Mouse (Mus musculus) erythroblast, embryonic 14.5 days (primary cell): ENCODE results near the gene Macf1. TPM values are rescaled to one million over a fixed set of nuclear protein-coding genes. Genes with fewer than 3 reads are reported as not detected.
"Not testable (repeated sequence)": the region's sequence is repeated elsewhere in the genome, so short reads cannot be mapped to it uniquely, and the experiment has no call there.

Experiments used
- H3K27me3 ChIP-seq: 2 replicates; pipeline ENCODE4 v1.6.1; 2012; ENCODE audit warnings: inconsistent platforms; ENCODE audit not compliant: control insufficient read depth
- H3K36me3 ChIP-seq: 2 replicates; pipeline ENCODE4 v1.6.1; 2012; ENCODE audit warnings: mild to moderate bottlenecking, inconsistent platforms; ENCODE audit not compliant: control insufficient read depth
- H3K4me1 ChIP-seq: 2 replicates; pipeline ENCODE4 v1.6.1; 2012; ENCODE audit warnings: inconsistent platforms; ENCODE audit not compliant: control insufficient read depth
- H3K4me3 ChIP-seq: replicated peaks from 2 replicates; pipeline ENCODE3; 2012; ENCODE audit warnings: moderate library complexity, mild to moderate bottlenecking, inconsistent platforms
- H3K9me3 ChIP-seq: 2 replicates; pipeline ENCODE4 v1.6.1; 2012; ENCODE audit warnings: low read length, inconsistent platforms, mixed read lengths; ENCODE audit not compliant: control insufficient read depth
- GATA1 ChIP-seq: IDR thresholded peaks from 2 replicates; pipeline ENCODE4 v1.6.1; 2012; ENCODE audit warnings: low read length, inconsistent platforms, mixed read lengths
- TAL1 ChIP-seq: IDR thresholded peaks from 3 replicates; pipeline ENCODE4 v1.6.1; 2012; ENCODE audit warnings: low read length, inconsistent platforms, mixed read lengths
- polyA plus RNA-seq: library from polyadenylated mRNA; stranded (reverse); fragments of >175 nt; gene quantifications from 2 replicates; pipeline ENCODE4 v1.2.3, GENCODE M21; 2012

Gene Macf1
- polyA plus RNA-seq, 1 experiment, result 5.5 TPM

GRCm38 (mm10) chr4:123355941-123356340 is 328.2 kb downstream of the Macf1 start:
- H3K4me3 ChIP-seq, result no peak overlapping the region
- TF ChIP-seq TAL1 (no peak), GATA1 (no peak)
- no peaks in the 10 kb centered on the region for H3K27me3 ChIP-seq
- no peaks in the 10 kb centered on the region for H3K4me1 ChIP-seq
- H3K9me3 ChIP-seq, result no peaks in the 10 kb centered on the region
- peaks cover 66% of the 10 kb centered on the region for H3K36me3 ChIP-seq

GRCm38 (mm10) chr4:123353271-123353877 is 330.8 kb downstream of the Macf1 start:
- Histone ChIP-seq H3K27me3 (no peaks in the 10 kb centered on the region), H3K9me3 (no peaks in the 10 kb centered on the region), H3K4me1 (no peaks in the 10 kb centered on the region), H3K36me3 (peaks cover 62% of the 10 kb centered on the region), H3K4me3 (no peak overlapping the region)
- no peak for TF ChIP-seq TAL1
- no peak for TF ChIP-seq GATA1

GRCm38 (mm10) chr4:123343471-123343789 is 340.7 kb downstream of the Macf1 start:
- TF ChIP-seq GATA1, result no peak
- no peak for TF ChIP-seq TAL1
- Histone ChIP-seq H3K27me3 (peaks cover 55% of the 10 kb centered on the region), H3K36me3 (peaks cover 1% of the 10 kb centered on the region; the same call in 1 of the 2 replicates), H3K9me3 (no peaks in the 10 kb centered on the region; the same call in 1 of the 2 replicates), H3K4me1 (peaks cover 18% of the 10 kb centered on the region), H3K4me3 (peak overlapping the region; percentile 65)

DNA sequence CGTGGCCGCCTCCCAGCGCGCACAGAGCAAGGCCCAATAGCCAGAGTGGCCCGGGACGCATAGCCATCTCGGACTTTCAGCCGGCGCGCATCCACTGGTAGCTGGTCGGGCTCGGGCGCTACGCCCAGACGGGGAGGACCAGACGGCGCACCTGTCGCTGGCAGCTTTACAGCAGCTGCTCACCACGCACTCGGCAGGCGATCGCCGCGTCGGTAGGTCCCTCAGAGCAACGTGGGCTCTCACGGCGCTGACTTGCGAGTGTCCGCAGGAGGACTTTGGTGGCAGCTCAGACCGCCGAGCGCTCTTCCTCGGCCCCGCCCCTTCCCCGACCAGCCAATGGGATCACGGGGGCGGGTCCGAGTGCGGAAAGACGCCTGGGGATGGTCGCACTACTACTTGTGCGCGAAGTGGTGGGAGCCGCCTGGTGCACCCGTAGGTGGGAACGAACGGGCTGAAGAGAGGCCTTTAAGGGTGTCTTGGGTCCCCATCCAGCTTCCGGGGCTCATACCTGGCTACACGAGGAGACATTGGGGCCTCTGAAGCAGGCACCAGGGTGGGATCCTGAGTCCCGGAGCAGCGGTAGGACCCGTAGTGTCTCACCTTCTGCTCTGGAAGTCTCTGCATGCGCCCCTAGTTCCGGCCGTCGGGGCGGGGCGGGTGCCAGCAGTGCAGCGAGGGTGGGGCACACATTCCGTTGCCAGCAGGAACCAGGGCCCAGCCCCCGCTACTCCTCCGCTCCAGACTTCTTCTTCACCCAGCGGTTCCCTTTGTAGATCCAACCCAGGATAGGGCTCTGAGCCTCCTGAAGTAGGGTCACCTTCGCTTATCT is 341.3 kb downstream of the Macf1 start, which contains the start of gene Bmp8a:
Bmp8a (minus strand) TSS at position 611 of the 829 bp plus-strand sequence.
- H3K9me3 ChIP-seq, result no peaks in the 10 kb centered on the region; the same call in 1 of the 2 replicates
- peaks cover 18% of the 10 kb centered on the region for H3K4me1 ChIP-seq
- TF ChIP-seq GATA1, result no peak
- no peak for TF ChIP-seq TAL1
- no peaks in the 10 kb centered on the region for H3K36me3 ChIP-seq
- peaks cover 56% of the 10 kb centered on the region for H3K27me3 ChIP-seq
- peak within 1 kb of the TSS; percentile 65 for H3K4me3 ChIP-seq

- Histone ChIP-seq H3K36me3 (no peaks in the 10 kb centered on the region), H3K4me3 (peak overlapping the region; percentile 65), H3K9me3 (no peaks in the 10 kb centered on the region; the same call in 1 of the 2 replicates), H3K27me3 (peaks cover 56% of the 10 kb centered on the region), H3K4me1 (peaks cover 18% of the 10 kb centered on the region)
- TF ChIP-seq TAL1, result no peak
- TF ChIP-seq GATA1, result no peak
These were observed 342.0 kb downstream of the Macf1 start for GRCm38 (mm10) chr4:123342091-123342641.

DNA sequence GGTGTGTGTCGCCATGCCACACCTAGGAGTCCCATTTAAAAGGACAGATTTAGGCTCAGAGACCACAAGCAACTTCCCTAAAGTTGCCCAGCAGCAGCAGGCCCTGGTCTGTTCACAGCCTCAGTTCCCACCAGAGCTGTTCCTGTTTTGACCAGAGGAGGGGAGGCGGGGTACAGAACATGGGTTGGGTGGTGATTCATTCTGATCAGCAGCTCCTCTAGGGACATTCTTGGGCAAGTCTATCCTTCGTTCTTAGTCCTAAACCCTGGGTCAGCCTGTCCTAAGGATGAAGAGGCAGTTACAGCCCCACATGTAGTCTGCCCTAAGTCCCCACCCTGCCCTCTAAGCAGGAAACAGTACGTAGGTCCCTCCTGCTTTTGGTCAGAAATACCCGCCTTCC is 343.9 kb downstream of the Macf1 start:
- TF ChIP-seq GATA1 (no peak), TAL1 (no peak)
- Histone ChIP-seq H3K27me3 (peaks cover 56% of the 10 kb centered on the region), H3K4me1 (peaks cover 19% of the 10 kb centered on the region), H3K9me3 (no peaks in the 10 kb centered on the region; the same call in 1 of the 2 replicates), H3K4me3 (no peak overlapping the region), H3K36me3 (no peaks in the 10 kb centered on the region)

DNA sequence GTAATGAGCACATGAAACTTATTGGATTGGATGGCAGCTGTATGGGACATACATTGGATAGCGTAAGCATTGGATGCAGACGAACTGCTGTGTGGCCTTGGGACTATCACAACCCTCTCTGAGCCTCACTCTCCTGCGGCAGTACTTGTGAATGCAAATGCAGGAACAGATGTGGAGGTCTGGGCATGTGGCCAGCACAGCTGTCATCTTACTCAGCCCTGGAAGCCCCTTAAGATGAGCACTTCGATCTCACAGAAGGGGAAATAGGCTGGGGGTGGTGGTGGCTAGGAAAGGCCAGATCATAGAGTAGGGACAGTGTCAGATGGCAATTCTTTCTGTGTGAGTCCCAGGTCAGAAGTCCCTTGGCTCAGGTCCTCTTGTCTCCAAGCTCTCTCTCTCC is 346.5 kb downstream of the Macf1 start:
- TF ChIP-seq GATA1 (no peak), TAL1 (no peak)
- peaks cover 11% of the 10 kb centered on the region for H3K4me1 ChIP-seq

DNA sequence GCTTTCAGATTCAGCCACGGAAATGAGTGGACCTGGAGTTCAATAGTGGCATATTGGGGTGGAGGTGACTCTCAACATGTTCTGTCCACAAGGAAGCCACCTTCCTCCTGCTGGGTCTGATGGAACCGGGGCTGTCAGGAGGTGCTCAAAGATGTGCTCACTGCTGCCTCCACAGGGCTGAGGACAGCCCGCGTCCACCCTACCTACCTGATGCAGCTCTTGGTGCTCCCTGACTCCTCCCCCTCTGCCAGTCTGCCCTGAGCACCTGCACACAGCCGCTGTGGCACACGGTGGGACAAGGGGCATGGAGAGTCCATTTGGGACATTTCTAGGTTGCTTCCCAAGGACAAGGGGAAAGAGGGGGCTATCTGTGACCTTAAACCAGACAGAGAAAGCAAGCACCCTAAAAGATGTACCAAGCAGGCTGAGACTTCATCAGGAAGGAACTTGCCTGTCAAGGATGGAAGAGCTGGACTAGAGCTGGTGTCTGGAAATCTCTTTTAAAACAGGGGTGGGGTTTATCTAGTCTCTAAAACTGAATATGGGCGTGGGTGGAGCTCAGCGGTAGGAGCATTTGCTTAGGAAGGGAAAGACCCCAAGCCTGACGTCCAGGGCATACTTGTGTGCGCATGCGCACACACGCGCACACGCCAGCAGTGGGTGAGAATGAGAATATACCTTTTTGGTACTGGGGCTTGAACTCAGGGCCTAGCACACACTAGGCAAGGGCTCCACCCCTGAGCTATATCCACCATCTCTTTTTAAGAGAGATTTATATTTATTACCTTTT is 348.2 kb downstream of the Macf1 start:
- Histone ChIP-seq H3K27me3 (peaks cover 17% of the 10 kb centered on the region), H3K9me3 (peaks cover 8% of the 10 kb centered on the region), H3K4me3 (no peak overlapping the region), H3K36me3 (no peaks in the 10 kb centered on the region), H3K4me1 (peaks cover 2% of the 10 kb centered on the region; the same call in 1 of the 2 replicates)
- TF ChIP-seq GATA1, result no peak

More for the DNA sequence above, 346.5 kb downstream of the Macf1 start:
- H3K36me3 ChIP-seq, result no peaks in the 10 kb centered on the region
- peaks cover 2% of the 10 kb centered on the region for H3K9me3 ChIP-seq
- H3K4me3 ChIP-seq, result no peak overlapping the region
- peaks cover 34% of the 10 kb centered on the region for H3K27me3 ChIP-seq

GRCm38 (mm10) chr4:123335244-123335643 is 348.9 kb downstream of the Macf1 start:
- H3K9me3 ChIP-seq, H3K36me3 ChIP-seq, H3K4me3 ChIP-seq, H3K27me3 ChIP-seq, H3K4me1 ChIP-seq: not testable (repeated sequence)
